Mouse (Mus musculus) lung, postnatal 0 days (tissue): ENCODE results near the gene Castor1.

Experiments used
- CTCF ChIP-seq: IDR thresholded peaks from 2 replicates; pipeline ENCODE4 v1.5.1; 2016; ENCODE audit warnings: antibody characterized with exemption, mild to moderate bottlenecking
- EP300 ChIP-seq: IDR thresholded peaks from 2 replicates; pipeline ENCODE4 v1.6.1; 2016; ENCODE audit warnings: antibody characterized with exemption, mild to moderate bottlenecking, control low read depth

DNA sequence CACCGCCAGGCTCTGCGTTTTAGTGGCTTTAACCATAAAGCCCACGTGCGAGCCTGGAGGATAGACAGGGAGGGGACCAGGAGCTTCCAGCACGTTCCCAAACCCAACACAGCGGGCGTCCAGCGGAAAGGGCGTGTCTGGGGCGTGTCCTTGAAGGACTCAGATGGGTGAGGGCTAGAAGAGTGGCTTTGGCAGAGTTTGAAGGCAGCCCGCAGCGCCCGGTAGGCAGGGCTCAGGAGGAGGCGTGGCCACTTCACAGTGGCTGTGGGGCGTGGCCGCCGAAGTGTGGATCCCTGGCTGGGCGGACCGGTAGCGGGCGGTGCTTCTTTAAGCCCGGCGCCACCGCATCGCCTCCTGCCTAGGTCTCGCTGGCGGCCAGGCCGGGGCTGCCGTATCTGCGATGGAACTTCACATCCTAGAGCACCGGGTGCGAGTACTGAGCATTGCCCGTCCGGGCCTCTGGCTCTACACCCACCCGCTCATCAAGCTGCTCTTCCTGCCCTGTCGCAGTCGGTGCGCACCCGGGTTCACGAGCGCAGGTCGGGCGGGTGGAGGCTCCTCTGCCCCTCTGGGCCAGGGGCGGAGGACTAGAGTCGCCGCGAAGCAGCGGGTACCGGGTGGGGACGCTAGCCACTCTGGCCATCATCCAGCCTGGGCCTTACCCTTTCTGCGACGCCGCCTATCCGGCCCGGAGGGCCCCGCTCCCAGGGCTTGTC is at the start of gene Castor1:
- peak; percentile 14; the same call in 1 of the 2 replicates for TF ChIP-seq CTCF
- no peak for TF ChIP-seq EP300
